Mouse (Mus musculus): Measurements from ENCODE around the gene Alkbh3.

Alkbh3 gene

GRCm38 (mm10) chr2:93992259-93992658 lies 18.3 kb downstream of the Alkbh3 start:
- no peak for DNase-seq

GRCm38 (mm10) chr2:93991336-93991735 lies 19.3 kb downstream of the Alkbh3 start:
- no peak for DNase-seq

- DNase-seq: no peak
These were observed 22.2 kb downstream of the Alkbh3 start for GRCm38 (mm10) chr2:93988440-93988839.

GRCm38 (mm10) chr2:93982457-93983235 lies 28.0 kb downstream of the Alkbh3 start:
- peak; percentile 45 to 71 for DNase-seq

- peak in 1 of 2 experiments; percentile 16 for DNase-seq
These were observed 31.1 kb downstream of the Alkbh3 start for GRCm38 (mm10) chr2:93979249-93980120.

- DNase-seq: peak; percentile 52 to 60
These were observed 34.0 kb downstream of the Alkbh3 start for GRCm38 (mm10) chr2:93976436-93977252.

GRCm38 (mm10) chr2:93975526-93976435 lies 34.8 kb downstream of the Alkbh3 start:
- no peak for DNase-seq

- DNase-seq: no peak
These were observed 35.6 kb downstream of the Alkbh3 start for GRCm38 (mm10) chr2:93975041-93975440.

- no peak for DNase-seq
These were observed 39.0 kb downstream of the Alkbh3 start for GRCm38 (mm10) chr2:93971647-93972046.

GRCm38 (mm10) chr2:93964494-93965160 lies 46.0 kb downstream of the Alkbh3 start:
- DNase-seq: peak; percentile 25 to 38

- DNase-seq: no peak
These were observed 46.8 kb downstream of the Alkbh3 start for GRCm38 (mm10) chr2:93963802-93964201.

GRCm38 (mm10) chr2:93961716-93962115 lies 48.9 kb downstream of the Alkbh3 start:
- peak; percentile 44 to 59 for DNase-seq

- DNase-seq: no peak
These were observed 51.3 kb downstream of the Alkbh3 start for GRCm38 (mm10) chr2:93959346-93959745.

GRCm38 (mm10) chr2:93958216-93958615 lies 52.4 kb downstream of the Alkbh3 start:
- DNase-seq: no peak

- DNase-seq: no peak
These were observed 52.8 kb downstream of the Alkbh3 start for GRCm38 (mm10) chr2:93957785-93958175.

GRCm38 (mm10) chr2:93956908-93957784 lies 53.5 kb downstream of the Alkbh3 start, which contains the start of gene Gm13889:
Gm13889 (minus strand) TSS chr2:93957201.
- peak; percentile 84 to 87 for DNase-seq

GRCm38 (mm10) chr2:93956331-93956801 lies 54.2 kb downstream of the Alkbh3 start:
- peak; percentile 35 to 40 for DNase-seq

- DNase-seq: no peak
These were observed 54.7 kb downstream of the Alkbh3 start for GRCm38 (mm10) chr2:93955886-93956285.

- no peak for DNase-seq
These were observed 55.6 kb downstream of the Alkbh3 start for GRCm38 (mm10) chr2:93954781-93955578.

All from lung, adult 18-20 months (tissue).